Mouse (Mus musculus) lung, embryonic 15.5 days (tissue): ENCODE measurements around the gene Lzts2. TPM values are rescaled to one million over a fixed set of nuclear protein-coding genes. Genes with fewer than 3 reads are reported as not detected.

ENCODE experiments used
- polyA plus RNA-seq: library from polyadenylated mRNA; unstranded; fragments of >200 nt; fragmentation: Nextera tagmentation; extraction: Ambion mirVana; gene quantifications from 2 replicates; pipeline ENCODE4 v1.2.1, GENCODE M21; 2015

The Lzts2 gene
- polyA plus RNA-seq, 1 experiment from 2014 or later: 75.9 TPM

Other genes starting within 250 kb of the Lzts2 start
- 26.0 and 29.4 TPM in 2 replicates for gene Slf2, start 83.3 kb upstream of the Lzts2 start, polyA plus RNA-seq
- gene Sema4g, start 25.3 kb upstream of the Lzts2 start, polyA plus RNA-seq: 1.3 and 1.7 TPM in 2 replicates
- 17.8 and 20.8 TPM in 2 replicates for gene Twnk, start 8.8 kb upstream of the Lzts2 start, polyA plus RNA-seq
- gene Mrpl43, start 8.0 kb upstream of the Lzts2 start, polyA plus RNA-seq: 70.1 and 70.8 TPM in 2 replicates
- gene Pdzd7, start 31.3 kb downstream of the Lzts2 start, polyA plus RNA-seq: 0.30 and 0.34 TPM in 2 replicates
- 20.5 and 21.7 TPM in 2 replicates for gene Sfxn3, start 33.1 kb downstream of the Lzts2 start, polyA plus RNA-seq
- gene Kazald1, start 60.8 kb downstream of the Lzts2 start, polyA plus RNA-seq: 4.9 and 6.4 TPM in 2 replicates
- gene Tlx1, start 136.3 kb downstream of the Lzts2 start, polyA plus RNA-seq: not detected in 2 replicates
- gene Lbx1, start 221.4 kb downstream of the Lzts2 start, polyA plus RNA-seq: not detected in 2 replicates